ENCODE assay signal across 11 mouse cellular contexts in the genomic region with DNA sequence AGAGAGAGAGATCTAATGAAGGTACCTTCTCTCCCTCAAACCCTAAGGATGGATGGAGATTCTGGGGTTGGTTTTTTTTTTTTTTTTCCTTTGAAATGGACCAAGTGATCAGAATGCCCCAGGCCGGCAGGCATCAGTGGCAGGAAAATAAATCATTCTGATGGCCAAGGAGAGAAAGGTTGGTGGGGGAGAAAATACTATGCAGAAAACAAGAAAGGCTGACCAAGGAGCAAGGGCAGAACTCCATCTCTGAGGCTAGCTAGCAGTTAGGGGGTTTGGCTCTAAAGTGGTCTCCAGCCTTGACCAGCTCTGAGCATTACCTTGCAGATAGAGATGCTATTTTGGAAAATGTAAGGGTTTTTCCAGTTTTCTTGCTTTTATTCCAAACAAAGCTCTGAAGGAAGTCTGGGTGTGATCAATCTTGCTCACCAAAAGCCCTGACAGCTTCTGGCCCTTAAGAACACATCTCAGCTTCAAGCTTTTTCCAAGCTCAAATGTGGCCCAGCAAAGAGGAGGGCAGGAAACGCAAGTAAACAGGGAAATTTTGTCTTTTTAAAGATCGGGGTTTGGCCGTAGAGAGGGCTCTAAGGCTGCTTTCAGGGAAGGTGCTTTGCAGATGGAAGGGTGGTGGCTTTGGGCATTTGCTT. TPM values are rescaled to one million over a fixed set of nuclear protein-coding genes. Genes with fewer than 3 reads are reported as not detected.
DNase-seq lines count a peak whose midpoint lies in the region; ATAC-seq lines count a peak whose summit lies in the region.
"Had no signal": no experiment of that assay in that cellular context is flagged by ENCODE, and none has a peak within 500 bp of the region (broad histone marks: within the 10 kb centered on the region; RNA-seq: fewer than 3 reads in every experiment).

No protein-coding gene starts in this region.

- 18% methylated on average over 4 of the region's 4 CpGs for WGBS in heart, embryonic 15.5 days
- WGBS in embryonic facial prominence, embryonic 12.5 days = 2% methylated on average over 4 of the region's 4 CpGs
- WGBS in limb, embryonic 12.5 days = 12% methylated on average over 4 of the region's 4 CpGs

- no peak for ATAC-seq in heart, embryonic 15.5 days (replicated peaks; ENCODE audit: insufficient number of reproducible peaks, insufficient read depth, low FRiP score, low read depth)
- ATAC-seq in embryonic facial prominence, embryonic 12.5 days (ENCODE audit: insufficient number of reproducible peaks, insufficient read depth, low FRiP score, low TSS enrichment) = no peak
- no peak for ATAC-seq in limb, embryonic 12.5 days (ENCODE audit: insufficient number of reproducible peaks, insufficient read depth, low FRiP score, low TSS enrichment, low read depth)

- H3K36me3 ChIP-seq in heart, embryonic 15.5 days = no peaks in the 10 kb centered on the region
- no peaks in the 10 kb centered on the region for H3K36me3 ChIP-seq in embryonic facial prominence, embryonic 12.5 days
- H3K36me3 ChIP-seq in limb, embryonic 12.5 days = peaks cover 14% of the 10 kb centered on the region; the same call in 1 of the 2 replicates
- H3K36me3 ChIP-seq: embryonic facial prominence, embryonic 13.5 days had no signal

- peak overlapping the region; percentile 51; the same call in 1 of the 2 replicates for H3K4me2 ChIP-seq in heart, embryonic 15.5 days
- peak overlapping the region; percentile 39; the same call in 1 of the 2 replicates for H3K4me2 ChIP-seq in embryonic facial prominence, embryonic 12.5 days (replicated peaks)
- 0 out of 2 replicates have a peak overlapping the region, but pooled peaks have one; percentile 64 for H3K4me2 ChIP-seq in limb, embryonic 12.5 days
- H3K4me2 ChIP-seq: embryonic facial prominence, embryonic 13.5 days had no signal

- no peak for DNase-seq in heart, adult 9 months (ENCODE audit: low spot score in 2 of 2)
- peak; percentile 71 for DNase-seq in NIH3T3 (ENCODE audit: low read depth)
- DNase-seq in B cell, adult 2 months = no peak
- no peak for DNase-seq in adrenal gland, adult 8-10 months
- DNase-seq in ovary, postnatal 10 days (ENCODE audit: low spot score) = no peak
- DNase-seq: thymus, adult 18-20 months had no signal

- peaks cover 97% of the 10 kb centered on the region for H3K27me3 ChIP-seq in heart, embryonic 15.5 days
- peaks cover 86% of the 10 kb centered on the region for H3K27me3 ChIP-seq in embryonic facial prominence, embryonic 12.5 days
- peaks cover 86% of the 10 kb centered on the region for H3K27me3 ChIP-seq in limb, embryonic 12.5 days

- peak overlapping the region; percentile 31; the same call in 1 of the 2 replicates for H3K4me3 ChIP-seq in heart, embryonic 15.5 days
- H3K4me3 ChIP-seq in embryonic facial prominence, embryonic 12.5 days = peak overlapping the region; percentile 36
- H3K4me3 ChIP-seq in limb, embryonic 12.5 days (replicated peaks) = no peak overlapping the region
- H3K4me3 ChIP-seq: embryonic facial prominence, embryonic 13.5 days had no signal

- no peaks in the 10 kb centered on the region for H3K9me3 ChIP-seq in heart, embryonic 15.5 days (replicated peaks)
- H3K9me3 ChIP-seq in embryonic facial prominence, embryonic 12.5 days = no peaks in the 10 kb centered on the region
- H3K9me3 ChIP-seq in limb, embryonic 12.5 days = no peaks in the 10 kb centered on the region
- H3K9me3 ChIP-seq: embryonic facial prominence, embryonic 13.5 days had no signal

- H3K27ac ChIP-seq in heart, embryonic 15.5 days = peak overlapping the region; percentile 65; the same call in 1 of the 2 replicates
- H3K27ac ChIP-seq in embryonic facial prominence, embryonic 12.5 days = peak overlapping the region; percentile 75
- H3K27ac ChIP-seq in limb, embryonic 12.5 days = no peak overlapping the region
- H3K27ac ChIP-seq: embryonic facial prominence, embryonic 13.5 days had no signal

- H3K9ac ChIP-seq in heart, embryonic 15.5 days = no peak overlapping the region
- H3K9ac ChIP-seq in embryonic facial prominence, embryonic 12.5 days = peak overlapping the region; percentile 38
- no peak overlapping the region for H3K9ac ChIP-seq in limb, embryonic 12.5 days (replicated peaks)
- H3K9ac ChIP-seq: embryonic facial prominence, embryonic 13.5 days had no signal

- peaks cover 20% of the 10 kb centered on the region for H3K4me1 ChIP-seq in heart, embryonic 15.5 days (replicated peaks)
- 0 out of 2 replicates have a peak, but pooled peaks cover 2% of the 10 kb centered on the region for H3K4me1 ChIP-seq in embryonic facial prominence, embryonic 12.5 days
- peaks cover 72% of the 10 kb centered on the region for H3K4me1 ChIP-seq in limb, embryonic 12.5 days (replicated peaks)

RNA-seq across cellular contexts. Expression of gene Hoxa2, which starts 1.9 kb away (rescaled TPM):
- 1.2 and 3.1 TPM in 2 replicates for polyA plus RNA-seq in heart, embryonic 15.5 days (2015; fragmentation: Nextera tagmentation; extraction: Ambion mirVana)
- polyA plus RNA-seq in embryonic facial prominence, embryonic 12.5 days (2016; fragmentation: Nextera tagmentation; extraction: Ambion mirVana) = 15.1 and 18.2 TPM in 2 replicates
- polyA plus RNA-seq in limb, embryonic 12.5 days (2016; fragmentation: Nextera tagmentation; extraction: Ambion mirVana) = 1.8 and 2.0 TPM in 2 replicates
- 1 to 10 TPM in 3 of 4 experiments, under 1 TPM in 1; 0.80 to 3.4 (median 2.6) TPM for total RNA-seq in adrenal gland, adult 8-10 months (2022)

RNA-seq across cellular contexts. Expression of gene Hoxa1, which starts 8.4 kb away (rescaled TPM):
- 0.59 and 1.1 TPM in 2 replicates for polyA plus RNA-seq in heart, embryonic 15.5 days (2015; fragmentation: Nextera tagmentation; extraction: Ambion mirVana)
- polyA plus RNA-seq in embryonic facial prominence, embryonic 12.5 days (2016; fragmentation: Nextera tagmentation; extraction: Ambion mirVana) = 0.71 and 0.77 TPM in 2 replicates
- 0.58 and 0.70 TPM in 2 replicates for polyA plus RNA-seq in limb, embryonic 12.5 days (2016; fragmentation: Nextera tagmentation; extraction: Ambion mirVana)
- total RNA-seq in adrenal gland, adult 8-10 months (2022) = 1 to 10 TPM in 1 of 4 experiments, under 1 TPM in 3; 0.23 to 1.1 (median 0.83) TPM

RNA-seq across cellular contexts. Expression of gene 5730596B20Rik, which starts 10.7 kb away (rescaled TPM):
- polyA plus RNA-seq in heart, embryonic 15.5 days (2015; fragmentation: Nextera tagmentation; extraction: Ambion mirVana) = 0.33 and 0.68 TPM in 2 replicates
- polyA plus RNA-seq in embryonic facial prominence, embryonic 12.5 days (2016; fragmentation: Nextera tagmentation; extraction: Ambion mirVana) = 0.17 and 0.35 TPM in 2 replicates
- polyA plus RNA-seq in limb, embryonic 12.5 days (2016; fragmentation: Nextera tagmentation; extraction: Ambion mirVana) = 0.91 and 0.98 TPM in 2 replicates
- under 1 TPM; 0.17 to 0.77 (median 0.42) TPM for total RNA-seq in adrenal gland, adult 8-10 months (2022)
- total RNA-seq: megakaryocyte progenitor cell, adult 5-6 weeks had no signal

RNA-seq across cellular contexts. Expression of gene Hoxa4, which starts 25.0 kb away (rescaled TPM):
- 0.43 and 0.77 TPM in 2 replicates for polyA plus RNA-seq in heart, embryonic 15.5 days (2015; fragmentation: Nextera tagmentation; extraction: Ambion mirVana)
- 0.14 TPM in 1 of 2 replicates, not detected in the other for polyA plus RNA-seq in embryonic facial prominence, embryonic 12.5 days (2016; fragmentation: Nextera tagmentation; extraction: Ambion mirVana)
- polyA plus RNA-seq in limb, embryonic 12.5 days (2016; fragmentation: Nextera tagmentation; extraction: Ambion mirVana) = 0.35 and 0.90 TPM in 2 replicates
- 1 to 10 TPM; 1.9 to 3.3 (median 2.7) TPM for total RNA-seq in adrenal gland, adult 8-10 months (2022)

RNA-seq across cellular contexts. Expression of gene Hoxa5, which starts 37.8 kb away (rescaled TPM):
- polyA plus RNA-seq in heart, embryonic 15.5 days (2015; fragmentation: Nextera tagmentation; extraction: Ambion mirVana) = 2.3 and 6.3 TPM in 2 replicates
- 0.33 and 0.34 TPM in 2 replicates for polyA plus RNA-seq in embryonic facial prominence, embryonic 12.5 days (2016; fragmentation: Nextera tagmentation; extraction: Ambion mirVana)
- 8.2 and 9.2 TPM in 2 replicates for polyA plus RNA-seq in limb, embryonic 12.5 days (2016; fragmentation: Nextera tagmentation; extraction: Ambion mirVana)
- total RNA-seq in adrenal gland, adult 8-10 months (2022) = 10 to 100 TPM; 10.8 to 15.6 (median 13.3) TPM
